Comparison of ENCODE assay signal across 8 mouse cellular contexts in the genomic region with DNA sequence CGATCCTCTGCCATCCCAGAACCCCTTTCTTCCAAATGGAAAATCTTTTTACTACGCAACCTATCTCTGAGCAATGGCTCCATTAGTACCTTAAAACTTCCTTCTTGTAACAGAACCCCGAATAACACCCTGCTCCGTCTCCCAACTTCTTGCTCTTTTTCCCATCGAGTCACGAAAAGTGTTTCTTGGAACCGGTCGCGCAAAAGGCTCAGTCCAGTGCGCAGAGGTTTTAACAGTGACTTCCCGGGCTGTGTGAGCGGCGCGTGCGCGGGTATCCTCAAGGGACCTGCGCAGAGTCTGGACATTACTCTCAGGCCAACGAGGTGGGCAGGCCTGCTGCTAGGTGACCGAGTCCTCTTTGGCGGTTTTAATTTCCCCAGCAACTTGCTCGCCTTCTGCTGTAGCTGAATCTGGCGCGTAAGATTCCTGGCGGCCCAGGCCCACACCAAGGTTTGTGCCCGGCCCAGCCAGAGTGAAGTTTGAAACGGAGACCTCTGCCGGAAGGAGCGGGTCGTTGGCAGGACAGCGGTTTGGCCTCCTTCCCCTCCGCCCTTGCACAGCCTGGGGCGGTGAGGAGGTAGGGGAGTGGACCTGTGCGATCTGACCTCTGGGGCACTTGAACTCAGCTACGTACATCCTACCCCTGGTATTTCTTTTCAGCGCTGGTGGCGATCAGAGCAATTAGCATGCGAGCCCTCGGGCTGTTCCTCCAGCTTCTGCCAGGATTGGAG.
DNase-seq lines count a peak whose midpoint lies in the region; ATAC-seq and TF ChIP-seq lines count a peak whose summit lies in the region.

No protein-coding gene starts in this region.

- DNase-seq in spleen, adult 18-20 months = peak; percentile 6 to 32
- no peak for DNase-seq in spleen, adult 12 weeks (ENCODE audit: low spot score)
- DNase-seq in embryo, embryonic 11.5 days (ENCODE audit: low read depth, low spot score) = peak; percentile 60
- DNase-seq in gastrocnemius, postnatal 4 days (ENCODE audit: low spot score in 2 of 2) = peak; percentile 18 to 58
- peak; percentile 84 for DNase-seq in limb, embryonic 11.5 days (ENCODE audit: low spot score)

- H3K27me3 ChIP-seq in intestine, embryonic 16.5 days (replicated peaks; ENCODE audit: control insufficient read depth, insufficient read depth, low read length) = no peaks in the 10 kb centered on the region
- H3K27me3 ChIP-seq in limb, embryonic 11.5 days (ENCODE audit: control insufficient read depth, insufficient read depth, low read length) = no peaks in the 10 kb centered on the region
- H3K27me3 ChIP-seq in midbrain, embryonic 12.5 days = no peaks in the 10 kb centered on the region
- no peaks in the 10 kb centered on the region for H3K27me3 ChIP-seq in small intestine, adult 2 months (ENCODE audit: control insufficient read depth, insufficient read depth, low read length)

- no peaks in the 10 kb centered on the region for H3K36me3 ChIP-seq in intestine, embryonic 16.5 days (ENCODE audit: control insufficient read depth, insufficient read depth, low read length)
- no peaks in the 10 kb centered on the region for H3K36me3 ChIP-seq in limb, embryonic 11.5 days (ENCODE audit: control insufficient read depth, insufficient read depth, low read length)
- no peaks in the 10 kb centered on the region for H3K36me3 ChIP-seq in midbrain, embryonic 12.5 days
- no peaks in the 10 kb centered on the region for H3K36me3 ChIP-seq in small intestine, adult 2 months (ENCODE audit: control insufficient read depth, insufficient read depth, low read length)

- peak overlapping the region; percentile 60 for H3K4me3 ChIP-seq in intestine, embryonic 16.5 days (ENCODE audit: low read length)
- H3K4me3 ChIP-seq in limb, embryonic 11.5 days (ENCODE audit: low read depth, low read length) = peak overlapping the region; percentile 42
- peak overlapping the region; percentile 59 for H3K4me3 ChIP-seq in midbrain, embryonic 12.5 days
- peak overlapping the region; percentile 68 for H3K4me3 ChIP-seq in small intestine, adult 2 months (ENCODE audit: low read depth, low read length)

- no peaks in the 10 kb centered on the region for H3K9me3 ChIP-seq in intestine, embryonic 16.5 days (ENCODE audit: control insufficient read depth, low read length)
- H3K9me3 ChIP-seq in limb, embryonic 11.5 days (ENCODE audit: control insufficient read depth, low read length) = no peaks in the 10 kb centered on the region
- H3K9me3 ChIP-seq in midbrain, embryonic 12.5 days = no peaks in the 10 kb centered on the region

- peak overlapping the region; percentile 82 for H3K4me2 ChIP-seq in intestine, embryonic 16.5 days (ENCODE audit: low read depth, low read length)
- H3K4me2 ChIP-seq in limb, embryonic 11.5 days (ENCODE audit: low read depth, severe bottlenecking) = peak overlapping the region; percentile 66
- peak overlapping the region; percentile 79 for H3K4me2 ChIP-seq in midbrain, embryonic 12.5 days (replicated peaks)

- peak; percentile 95 for ATAC-seq in intestine, embryonic 16.5 days
- ATAC-seq in limb, embryonic 11.5 days (ENCODE audit: insufficient number of reproducible peaks, low FRiP score, low TSS enrichment, low read depth) = peak; percentile 84
- peak; percentile 92 for ATAC-seq in midbrain, embryonic 12.5 days (ENCODE audit: low FRiP score, low read depth)

- H3K9ac ChIP-seq in intestine, embryonic 16.5 days (ENCODE audit: low read depth, low read length) = peak overlapping the region; percentile 80
- peak overlapping the region; percentile 68 for H3K9ac ChIP-seq in limb, embryonic 11.5 days (ENCODE audit: low read length)
- peak overlapping the region; percentile 69 for H3K9ac ChIP-seq in midbrain, embryonic 12.5 days (replicated peaks)

- peak overlapping the region; percentile 70 for H3K27ac ChIP-seq in intestine, embryonic 16.5 days (ENCODE audit: low read length)
- H3K27ac ChIP-seq in limb, embryonic 11.5 days (replicated peaks; ENCODE audit: low read depth, low read length) = peak overlapping the region; percentile 49
- H3K27ac ChIP-seq in midbrain, embryonic 12.5 days (replicated peaks) = peak overlapping the region; percentile 49; the same call in 1 of the 2 replicates
- peak overlapping the region; percentile 46; the same call in 1 of the 2 replicates for H3K27ac ChIP-seq in small intestine, adult 2 months (ENCODE audit: insufficient read depth, low read depth, low read length)

- WGBS in intestine, embryonic 16.5 days = 2% methylated on average over 38 of the region's 38 CpGs
- 2% methylated on average over 38 of the region's 38 CpGs for WGBS in limb, embryonic 11.5 days
- 1% methylated on average over 38 of the region's 38 CpGs for WGBS in midbrain, embryonic 12.5 days
- 2% methylated on average over 38 of the region's 38 CpGs for WGBS in small intestine, adult 2 months

- no peak; the same call in 1 of the 2 replicates for TF ChIP-seq POLR2A in small intestine, adult 2 months (IDR thresholded peaks at IDR 0.05; ENCODE audit: low read depth, low read length)

- TF ChIP-seq CTCF in small intestine, adult 2 months (IDR thresholded peaks at IDR 0.05; ENCODE audit: extremely low read depth, insufficient read length, insufficient replicate concordance, low read depth, low read length) = peak; percentile 44; the same call in 1 of the 2 replicates

- no peaks in the 10 kb centered on the region for H3K4me1 ChIP-seq in intestine, embryonic 16.5 days (ENCODE audit: control insufficient read depth, insufficient read depth, low read length)
- no peaks in the 10 kb centered on the region for H3K4me1 ChIP-seq in limb, embryonic 11.5 days (ENCODE audit: control insufficient read depth, insufficient read depth, low read length)
- H3K4me1 ChIP-seq in midbrain, embryonic 12.5 days = no peaks in the 10 kb centered on the region
- H3K4me1 ChIP-seq in small intestine, adult 2 months (ENCODE audit: control insufficient read depth, insufficient read depth, insufficient read length, low read length) = no peaks in the 10 kb centered on the region; the same call in 1 of the 2 replicates
